Mouse (Mus musculus) E14TG2a.4 (cell line): ENCODE results near the gene Gm5244.

Experiments
- H3K27me3 ChIP-seq: 2 replicates; pipeline ENCODE4 v1.6.1; 2014; ENCODE audit warnings: low read length, control low read depth; ENCODE audit not compliant: insufficient read depth
- H3K36me3 ChIP-seq: 2 replicates; pipeline ENCODE4 v1.6.1; 2014; ENCODE audit warnings: low read length, control low read depth; ENCODE audit not compliant: insufficient read depth
- H3K4me1 ChIP-seq: replicated peaks from 2 replicates; pipeline ENCODE4 v1.6.1; 2014; ENCODE audit warnings: low read depth, low read length, control low read depth
- H3K4me3 ChIP-seq: replicated peaks from 2 replicates; pipeline ENCODE4 v1.5.1; 2014; ENCODE audit warnings: mild to moderate bottlenecking, low read length
- H3K9me3 ChIP-seq: 2 replicates; pipeline ENCODE4 v1.6.1; 2014; ENCODE audit warnings: low read length, control low read depth
- CTCF ChIP-seq: conservative IDR thresholded peaks from 2 replicates; pipeline ENCODE4 v1.5.1; 2014; ENCODE audit warnings: low read length
- NANOG ChIP-seq: IDR thresholded peaks from 2 replicates; pipeline ENCODE4 v1.6.1; 2014; ENCODE audit warnings: borderline replicate concordance, low read length, mixed read lengths
- POU5F1 ChIP-seq: IDR thresholded peaks from 2 replicates; pipeline ENCODE4 v1.6.1; 2014; ENCODE audit warnings: low read length, borderline replicate concordance

Gene Gm5244

DNA sequence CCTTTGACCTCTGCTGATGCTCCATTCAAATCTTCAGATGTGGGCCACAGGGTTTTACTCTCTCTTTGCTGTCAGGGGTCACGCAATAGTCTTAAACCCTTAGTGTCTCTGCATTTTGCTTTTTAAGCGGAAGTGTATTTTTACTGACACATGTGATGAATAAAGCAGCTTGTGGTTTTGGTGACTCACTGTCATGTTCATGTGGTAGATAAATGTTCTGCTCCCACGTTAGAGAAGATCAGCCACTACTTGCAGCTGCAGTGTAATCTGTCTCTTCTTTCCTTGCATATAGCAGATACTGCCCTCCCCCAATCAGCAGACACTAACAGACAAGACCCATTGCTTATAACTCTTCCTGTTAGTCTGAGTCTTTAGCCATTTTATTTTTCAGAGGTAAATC lies 12.9 kb upstream of the Gm5244 start:
- Histone ChIP-seq H3K27me3 (no peaks in the 10 kb centered on the region), H3K4me3 (no peak overlapping the region), H3K9me3 (no peaks in the 10 kb centered on the region), H3K36me3 (no peaks in the 10 kb centered on the region), H3K4me1 (no peaks in the 10 kb centered on the region)
- TF ChIP-seq CTCF = no peak
- TF ChIP-seq NANOG = no peak
- TF ChIP-seq POU5F1 = no peak

DNA sequence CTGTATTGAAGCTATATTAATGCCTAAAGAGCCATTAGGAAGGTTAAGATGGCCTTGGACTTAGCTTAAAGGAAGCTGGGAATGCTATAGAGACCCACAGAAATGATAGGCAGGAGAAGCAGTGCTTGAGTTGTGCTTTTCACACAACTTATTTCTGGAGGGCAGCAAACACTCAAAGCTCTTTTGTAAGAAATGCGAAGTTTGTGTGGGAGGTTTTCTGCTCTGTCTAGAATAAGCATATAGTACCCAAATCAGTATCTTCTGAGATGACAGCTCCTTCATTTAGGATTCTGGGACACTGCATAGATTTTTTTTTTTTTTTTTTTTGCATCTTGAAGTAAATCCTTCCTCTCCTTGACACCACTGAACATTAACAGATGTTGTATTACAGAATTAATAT lies 8.0 kb upstream of the Gm5244 start:
- Histone ChIP-seq H3K4me1 (no peaks in the 10 kb centered on the region), H3K4me3 (no peak overlapping the region), H3K36me3 (no peaks in the 10 kb centered on the region), H3K9me3 (no peaks in the 10 kb centered on the region), H3K27me3 (no peaks in the 10 kb centered on the region)
- no peak for TF ChIP-seq POU5F1
- TF ChIP-seq CTCF = no peak

DNA sequence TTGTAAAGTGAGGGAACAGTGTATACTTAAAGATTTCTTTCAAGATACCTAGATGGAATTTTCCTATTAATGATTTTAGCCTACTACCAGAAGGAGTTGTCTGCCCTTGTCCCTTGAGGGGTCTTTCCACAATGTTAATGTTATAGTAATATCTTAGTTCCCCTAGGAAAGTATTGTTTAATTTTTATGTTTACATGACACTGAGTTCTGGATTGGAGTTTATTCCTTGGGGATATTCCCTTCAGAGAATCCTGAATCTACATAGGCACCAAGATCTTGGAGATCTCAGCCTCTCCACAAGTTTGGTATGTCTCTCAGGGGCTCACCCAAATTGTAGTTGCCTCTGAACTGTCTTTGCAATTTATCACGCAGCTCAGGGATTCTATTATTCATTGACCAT lies 10.5 kb downstream of the Gm5244 start, which contains the start of gene Olfr1444:
Gene Olfr1444 (plus strand): TSS at position 301 of the 400 bp plus-strand sequence.
- no peaks in the 10 kb centered on the region for H3K36me3 ChIP-seq
- H3K4me1 ChIP-seq = no peaks in the 10 kb centered on the region
- H3K4me3 ChIP-seq = no peak within 1 kb of the TSS
- H3K27me3 ChIP-seq = no peaks in the 10 kb centered on the region
- TF ChIP-seq NANOG (no peak), POU5F1 (no peak), CTCF (no peak)
- H3K9me3 ChIP-seq = no peaks in the 10 kb centered on the region

DNA sequence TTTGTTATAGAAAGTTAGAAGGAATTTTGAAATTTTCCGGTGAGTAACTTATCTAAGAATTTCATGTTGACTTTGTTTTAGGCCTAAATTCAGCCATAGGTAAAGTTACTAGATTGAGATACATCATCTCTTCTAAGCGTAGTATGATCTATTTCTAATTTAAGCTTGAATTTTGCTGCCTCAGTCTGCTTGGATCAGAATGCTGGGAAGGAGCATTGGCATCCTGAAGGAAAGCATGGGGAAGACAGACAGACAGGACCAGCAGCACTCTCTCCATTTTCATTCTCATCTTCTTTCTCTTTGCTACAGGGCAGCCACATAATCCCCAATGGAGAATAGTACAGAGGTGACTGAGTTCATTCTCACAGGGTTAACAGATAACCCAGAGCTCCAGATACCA lies 37.1 kb downstream of the Gm5244 start, which contains the start of gene Olfr1445:
Gene Olfr1445 (plus strand): TSS at position 301 of the 400 bp plus-strand sequence.
- H3K4me1 ChIP-seq = no peaks in the 10 kb centered on the region
- H3K9me3 ChIP-seq = no peaks in the 10 kb centered on the region
- no peaks in the 10 kb centered on the region for H3K36me3 ChIP-seq
- H3K27me3 ChIP-seq = no peaks in the 10 kb centered on the region
- TF ChIP-seq POU5F1 (no peak), CTCF (no peak), NANOG (no peak)
- H3K4me3 ChIP-seq = no peak within 1 kb of the TSS

DNA sequence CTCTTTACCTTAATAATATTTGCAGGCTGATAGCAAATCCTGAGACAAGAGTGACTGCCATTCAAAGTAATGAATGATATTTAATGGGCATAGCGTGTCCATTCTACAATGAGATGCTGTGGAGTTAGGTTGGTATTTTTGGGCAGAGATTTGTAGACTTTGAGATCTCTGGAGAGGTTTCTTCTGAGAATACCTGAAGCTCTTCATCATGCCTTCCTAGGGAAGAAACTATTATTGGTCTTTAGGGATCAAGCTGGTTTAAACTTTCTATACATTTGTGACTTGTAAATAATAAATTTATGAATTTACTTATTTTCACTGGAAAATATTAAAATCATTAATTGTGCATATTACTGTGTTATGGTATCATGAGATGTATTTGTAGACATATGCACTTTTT lies 46.9 kb downstream of the Gm5244 start, which contains the start of gene Olfr1446:
Gene Olfr1446 (minus strand): TSS at position 101 of the 400 bp plus-strand sequence.
- Histone ChIP-seq H3K4me3 (no peak within 1 kb of the TSS), H3K36me3 (no peaks in the 10 kb centered on the region), H3K9me3 (peaks cover 20% of the 10 kb centered on the region), H3K27me3 (no peaks in the 10 kb centered on the region), H3K4me1 (no peaks in the 10 kb centered on the region)
- no peak for TF ChIP-seq POU5F1
- TF ChIP-seq CTCF = no peak
- no peak for TF ChIP-seq NANOG
